Mouse (Mus musculus): ENCODE measurements around the gene Adamts6. TPM values are rescaled to one million over a fixed set of nuclear protein-coding genes. Genes with fewer than 3 reads are reported as not detected.
A peak's percentile ranks its signal among the peaks of the same experiment; 100 is the strongest.

The Adamts6 gene
- total RNA-seq (2021) = 1 to 10 TPM; 3.2 to 4.4 TPM
- long read RNA-seq, experiment 1, partial matches to known transcripts = 0 of 2 reads
- long read RNA-seq, experiment 1, other reads (novel, unspliced or antisense) = 2 of 2 reads
- long read RNA-seq, experiment 2 = 0 reads

GRCm38 (mm10) chr13:104287366-104288225 lies at the start of gene Adamts6:
TSS of gene Adamts6 (plus strand) at chr13:104287835.
- DNase-seq (ENCODE audit: low spot score in 2 of 2) = peak in 1 of 2 experiments; percentile 16

GRCm38 (mm10) chr13:104258997-104259396 lies 28.6 kb upstream of the Adamts6 start:
- no peak for DNase-seq (ENCODE audit: low spot score in 2 of 2)

DNA sequence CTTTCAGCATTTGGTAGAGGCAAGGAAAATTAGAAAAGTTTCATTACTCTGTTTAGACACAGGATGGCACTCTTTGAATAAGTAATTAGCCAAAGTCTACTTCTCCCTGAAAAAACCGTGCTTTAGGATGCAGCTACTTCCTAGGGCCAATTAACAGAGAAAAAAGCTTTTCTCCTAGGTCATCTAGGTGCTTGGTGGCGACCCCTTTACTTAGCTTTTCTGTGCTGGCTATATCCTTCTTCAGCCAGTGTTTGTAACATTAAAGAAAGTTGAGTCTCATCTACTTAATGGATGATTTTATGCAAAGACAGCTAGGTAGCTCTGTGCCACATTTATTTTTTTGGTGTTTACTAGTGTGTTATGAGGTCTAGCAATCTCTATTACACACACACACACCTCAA lies 2.6 kb upstream of the Adamts6 start:
- DNase-seq (ENCODE audit: low spot score in 2 of 2) = no peak

- peak in 1 of 2 experiments; percentile 12 for DNase-seq (ENCODE audit: low spot score in 2 of 2)
Measured at GRCm38 (mm10) chr13:104285737-104286311, 1.8 kb upstream of the Adamts6 start.

DNA sequence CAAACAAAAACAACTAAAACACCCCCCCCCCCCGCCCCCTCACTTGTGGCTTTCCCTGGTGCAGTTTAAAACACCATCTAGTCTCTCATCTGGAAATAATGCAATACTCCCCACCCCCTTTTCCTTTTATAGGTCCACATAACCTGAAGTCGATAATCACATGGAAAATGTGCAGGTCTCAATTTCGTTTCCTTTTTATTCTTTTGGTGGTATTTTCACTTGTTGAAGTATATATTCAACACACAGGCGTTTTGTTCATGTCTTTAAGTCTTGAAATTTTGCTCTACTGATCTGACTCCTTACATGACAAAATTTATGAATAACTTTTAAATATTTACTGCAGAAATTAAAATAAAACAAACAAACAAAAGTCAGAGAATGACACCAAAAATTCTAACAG lies 1.3 kb upstream of the Adamts6 start:
- DNase-seq (ENCODE audit: low spot score in 2 of 2) = no peak

DNA sequence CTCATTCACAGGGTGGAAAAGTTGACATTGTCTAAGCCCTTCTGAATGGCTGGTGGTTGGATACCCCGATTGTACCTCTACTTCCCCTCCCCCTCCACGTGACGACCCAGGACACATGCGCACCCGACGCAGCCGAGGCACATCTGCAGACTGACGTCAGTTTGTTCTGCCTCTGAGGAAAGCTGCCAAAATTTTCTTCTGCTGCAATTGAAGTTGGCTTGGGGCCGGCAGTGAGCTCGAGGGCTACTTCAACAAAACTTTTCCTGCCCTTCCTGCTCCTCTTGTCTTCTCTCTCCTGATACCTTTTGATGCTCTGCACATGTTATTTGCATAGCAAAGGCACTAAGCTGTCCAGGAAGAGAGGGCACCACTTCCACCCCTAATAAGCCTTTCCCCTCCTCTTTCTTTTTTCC lies 732 bp upstream of the Adamts6 start:
- DNase-seq (ENCODE audit: low spot score in 2 of 2) = peak; percentile 79 to 89

DNA sequence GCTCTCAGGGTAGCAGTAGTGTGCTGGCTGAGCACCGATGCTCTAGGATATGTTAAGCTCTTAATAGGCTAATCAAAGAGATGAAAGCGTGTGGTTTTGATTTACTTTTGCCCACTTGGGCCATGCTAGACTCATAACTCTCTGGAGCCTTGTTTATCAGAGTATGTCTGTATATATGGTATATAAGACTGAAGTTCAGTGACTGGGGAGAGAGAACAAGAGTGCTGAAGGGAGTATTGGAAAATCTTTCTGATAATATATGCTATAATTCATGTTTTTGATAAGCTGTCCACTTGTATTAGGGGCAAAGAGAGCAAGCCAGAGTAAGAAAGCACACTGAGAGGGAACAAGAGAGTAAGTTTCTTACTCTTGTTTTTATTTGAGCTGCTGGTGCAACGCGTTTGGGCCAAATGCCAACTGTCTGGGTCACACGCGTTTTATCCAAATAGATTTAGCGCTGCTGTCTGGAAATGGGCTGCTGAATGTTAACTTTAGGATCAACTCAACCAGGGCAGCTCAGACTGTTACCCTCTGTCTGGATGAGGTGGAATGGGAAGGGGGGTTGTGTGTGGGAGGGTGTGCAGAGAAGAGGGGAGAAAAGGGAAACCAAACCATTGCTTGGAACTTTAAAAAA lies 708 bp downstream of the Adamts6 start:
- DNase-seq (ENCODE audit: low spot score in 2 of 2) = peak; percentile 24 to 71

GRCm38 (mm10) chr13:104289176-104289575 lies 1.5 kb downstream of the Adamts6 start:
- no peak for DNase-seq (ENCODE audit: low spot score in 2 of 2)

DNA sequence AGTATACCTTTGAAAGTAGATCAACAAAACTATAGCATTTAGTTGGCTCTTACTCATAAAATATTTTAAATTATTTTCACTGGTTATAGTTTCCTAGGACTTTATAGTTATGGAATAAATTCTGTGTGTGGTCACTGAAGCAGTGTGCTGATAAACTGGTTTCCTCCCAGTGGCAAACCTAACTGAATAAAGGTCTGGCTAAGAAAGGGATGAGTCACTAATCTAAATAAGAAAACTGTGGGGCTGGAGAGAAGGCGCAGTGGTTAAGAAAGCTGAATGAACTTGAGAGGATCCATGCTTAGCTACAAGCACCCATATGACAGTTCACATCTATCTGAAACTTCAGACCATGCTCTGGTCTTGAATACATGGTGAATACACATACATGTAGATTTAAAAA lies 7.8 kb downstream of the Adamts6 start:
- no peak for DNase-seq (ENCODE audit: low spot score in 2 of 2)

GRCm38 (mm10) chr13:104329336-104329735 lies 41.7 kb downstream of the Adamts6 start:
- no peak for DNase-seq (ENCODE audit: low spot score in 2 of 2)

- DNase-seq (ENCODE audit: low spot score in 2 of 2) = no peak
Measured at GRCm38 (mm10) chr13:104329742-104330141, 42.1 kb downstream of the Adamts6 start.

- DNase-seq (ENCODE audit: low spot score in 2 of 2) = no peak
Measured at GRCm38 (mm10) chr13:104352590-104352989, 65.0 kb downstream of the Adamts6 start.

DNA sequence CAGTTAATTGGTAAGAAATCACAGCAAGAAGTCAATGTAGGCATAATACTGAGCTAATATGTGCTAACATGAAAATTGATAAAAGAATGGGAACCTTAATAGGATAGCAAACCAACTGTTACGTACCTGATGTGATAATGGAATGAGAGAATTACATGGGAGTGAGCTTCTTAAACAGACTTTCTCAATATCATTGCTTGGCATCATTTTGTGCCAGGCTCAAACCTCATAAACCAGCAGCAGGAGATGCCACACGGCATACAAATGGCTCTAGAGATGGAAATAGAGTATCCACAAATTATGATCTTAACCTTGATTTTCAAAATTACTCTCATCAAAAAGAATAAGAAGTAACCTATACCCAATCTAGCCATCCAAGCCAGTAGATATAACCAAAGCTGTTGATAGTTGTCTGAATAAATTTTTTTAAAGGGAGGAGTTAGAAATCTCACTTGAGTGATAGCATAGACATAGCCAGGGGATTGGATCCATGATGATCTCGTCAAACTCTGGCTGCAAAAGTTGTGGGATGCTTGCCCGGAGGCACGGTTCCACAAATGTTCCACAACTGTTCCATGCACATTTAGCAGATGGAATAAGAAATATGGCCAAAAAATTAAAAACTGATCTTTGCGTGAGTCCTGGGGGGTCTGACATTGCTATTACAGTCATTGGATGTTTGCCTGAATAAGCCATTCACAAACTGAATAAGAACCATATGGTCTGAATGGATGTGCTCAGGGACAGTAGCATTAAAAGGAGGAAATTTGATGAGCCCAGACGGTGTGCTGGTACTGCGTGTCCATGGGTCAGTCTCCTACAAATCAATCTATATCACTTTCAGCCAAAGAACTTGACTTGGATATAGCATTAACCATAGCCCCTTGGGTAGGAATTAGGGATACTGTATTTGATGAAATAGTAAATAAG lies 106.1 kb downstream of the Adamts6 start:
- DNase-seq (ENCODE audit: low spot score in 2 of 2) = peak; percentile 41 to 46

GRCm38 (mm10) chr13:104397814-104398213 lies 110.2 kb downstream of the Adamts6 start:
- no peak for DNase-seq (ENCODE audit: low spot score in 2 of 2)

- no peak for DNase-seq (ENCODE audit: low spot score in 2 of 2)
Measured at GRCm38 (mm10) chr13:104432734-104433133, 145.1 kb downstream of the Adamts6 start.

GRCm38 (mm10) chr13:104442559-104442958 lies 154.9 kb downstream of the Adamts6 start:
- no peak for DNase-seq (ENCODE audit: low spot score in 2 of 2)

- no peak for DNase-seq (ENCODE audit: low spot score in 2 of 2)
Measured at GRCm38 (mm10) chr13:104445437-104445836, 157.8 kb downstream of the Adamts6 start.

DNA sequence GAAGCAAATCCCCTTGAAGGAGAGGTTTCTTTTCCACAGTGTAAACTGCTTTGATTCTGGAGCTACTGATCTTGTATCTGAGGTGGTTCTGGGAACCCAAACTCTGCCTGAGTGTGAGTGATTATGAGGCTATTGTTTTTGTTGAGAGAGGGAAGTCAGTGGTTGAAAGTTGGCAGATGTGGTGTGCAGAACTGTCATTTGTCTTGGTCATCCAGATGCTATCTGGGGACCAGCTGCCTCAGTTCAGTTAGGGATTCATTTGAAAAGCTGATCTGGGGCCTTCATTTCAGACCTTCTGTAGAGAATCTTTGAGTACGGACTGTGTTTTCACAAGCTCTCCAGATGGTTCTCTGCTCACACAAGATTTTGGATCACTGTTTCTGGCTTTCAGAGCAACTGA lies 159.3 kb downstream of the Adamts6 start:
- no peak for DNase-seq (ENCODE audit: low spot score in 2 of 2)

- DNase-seq (ENCODE audit: low spot score in 2 of 2) = no peak
Measured at GRCm38 (mm10) chr13:104447470-104447869, 159.8 kb downstream of the Adamts6 start.

DNA sequence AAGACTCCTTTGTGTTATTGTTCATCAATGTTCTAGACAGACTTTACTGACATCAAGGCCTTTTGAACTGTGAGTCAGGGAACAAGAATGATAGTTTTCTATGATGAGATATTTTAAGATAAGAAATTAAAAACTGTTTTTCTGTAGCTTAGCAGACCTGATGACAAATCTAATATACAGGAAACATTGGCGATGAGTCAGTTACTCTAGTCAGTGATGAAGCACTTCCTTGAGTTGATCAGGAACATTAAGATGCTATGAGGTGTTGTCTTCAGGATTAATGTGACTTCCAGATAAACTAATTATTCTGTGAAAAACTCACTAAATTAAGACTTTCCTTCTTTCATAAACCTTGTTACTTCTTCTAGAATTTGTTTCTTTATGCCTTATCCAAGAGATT lies 160.7 kb downstream of the Adamts6 start:
- no peak for DNase-seq (ENCODE audit: low spot score in 2 of 2)
